Mouse (Mus musculus) embryonic fibroblast, embryonic 13.5 days (primary cell): ENCODE measurements around the gene Gm11757.
"Not testable (repeated sequence)": the region's sequence is repeated elsewhere in the genome, so short reads cannot be mapped to it uniquely, and the experiment has no call there.

ENCODE experiments used
- CTCF ChIP-seq: IDR thresholded peaks from 2 replicates; pipeline ENCODE4 v1.5.1; 2011; ENCODE audit warnings: mild to moderate bottlenecking, control low read depth, low read length, moderate library complexity, borderline replicate concordance; ENCODE audit not compliant: insufficient read depth
- POLR2A ChIP-seq: IDR thresholded peaks from 2 replicates; pipeline ENCODE4 v1.6.1; 2011; ENCODE audit warnings: low read depth, mild to moderate bottlenecking, control low read depth, low read length, moderate library complexity

DNA sequence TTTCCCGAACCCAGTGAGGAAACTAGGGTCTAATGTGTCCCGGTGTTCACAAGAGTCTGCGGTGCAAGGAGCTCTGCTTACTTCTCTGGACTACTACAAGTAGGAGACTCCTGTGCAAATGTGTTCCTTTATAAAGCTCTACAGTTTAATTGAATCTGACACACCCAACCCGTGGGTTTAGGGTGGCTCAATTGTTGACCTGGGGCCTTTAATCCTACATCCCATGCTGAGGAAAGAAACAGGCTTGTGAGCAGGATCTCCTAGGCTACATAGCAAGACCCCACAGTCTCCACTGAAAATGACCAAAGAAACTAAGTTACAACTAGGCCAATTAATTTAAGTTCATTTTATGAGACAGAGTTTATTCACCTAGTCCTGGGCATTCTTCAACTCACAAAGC, 14.7 kb downstream of the Gm11757 start, which contains the start of gene Gm11758:
- TF ChIP-seq CTCF, POLR2A: not testable (repeated sequence)
